Mouse (Mus musculus): Measurements from ENCODE around the gene Usp29. TPM values are rescaled to one million over a fixed set of nuclear protein-coding genes. Genes with fewer than 3 reads are reported as not detected.
"Not testable (repeated sequence)": the region's sequence is repeated elsewhere in the genome, so short reads cannot be mapped to it uniquely, and the experiment has no call there.

The Usp29 gene
- total and polyA plus RNA-seq, 2 experiments, result 0.09 TPM; not detected in 1

DNA sequence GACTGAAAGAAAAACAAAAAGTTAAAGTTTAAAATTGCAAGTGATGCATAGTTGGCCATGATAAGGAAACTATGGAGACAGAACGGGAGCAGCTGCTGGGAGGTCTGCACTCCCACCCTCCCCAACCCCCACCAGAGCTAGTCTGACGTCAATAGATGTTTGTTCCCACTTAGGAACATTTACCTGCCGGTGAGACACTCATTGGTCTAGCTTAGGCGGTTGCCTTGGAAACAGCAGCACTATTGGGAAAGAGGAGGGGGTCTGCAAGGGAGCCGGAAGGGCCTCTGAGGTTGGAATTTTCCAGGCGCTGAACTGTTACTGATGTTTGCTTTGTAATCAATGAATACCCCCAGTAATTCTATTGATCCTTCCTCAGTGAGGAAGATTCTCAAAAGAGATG, 130.3 kb downstream of the Usp29 start:
- H3K27me3 ChIP-seq (ENCODE audit: control insufficient read depth, insufficient read depth, low read length), result no peaks in the 10 kb centered on the region
- no peaks in the 10 kb centered on the region for H3K79me2 ChIP-seq (ENCODE audit: control insufficient read depth, insufficient read depth, low read length)
- no peak overlapping the region for H3K9ac ChIP-seq (ENCODE audit: low read depth, low read length)
- TF ChIP-seq CTCF (IDR thresholded peaks at IDR 0.05; ENCODE audit: low read depth, low read length) (no peak), POLR2A (IDR thresholded peaks at IDR 0.05; ENCODE audit: extremely low read depth, insufficient read depth, low read length) (no peak)
- no peak overlapping the region for H3K4me3 ChIP-seq (ENCODE audit: insufficient read depth, low read depth, low read length)
- WGBS, result 25% methylated on average over 6 of the region's 6 CpGs
- H3K27ac ChIP-seq (replicated peaks; ENCODE audit: insufficient read depth, low read depth, low read length), result no peak overlapping the region
- no peaks in the 10 kb centered on the region for H3K4me1 ChIP-seq (ENCODE audit: control insufficient read depth, insufficient read depth, low read length)
- no peak for DNase-seq (ENCODE audit: extremely low read depth, low read depth, low spot score)
- no peaks in the 10 kb centered on the region for H3K36me3 ChIP-seq (ENCODE audit: control insufficient read depth, insufficient read depth, low read length)

DNA sequence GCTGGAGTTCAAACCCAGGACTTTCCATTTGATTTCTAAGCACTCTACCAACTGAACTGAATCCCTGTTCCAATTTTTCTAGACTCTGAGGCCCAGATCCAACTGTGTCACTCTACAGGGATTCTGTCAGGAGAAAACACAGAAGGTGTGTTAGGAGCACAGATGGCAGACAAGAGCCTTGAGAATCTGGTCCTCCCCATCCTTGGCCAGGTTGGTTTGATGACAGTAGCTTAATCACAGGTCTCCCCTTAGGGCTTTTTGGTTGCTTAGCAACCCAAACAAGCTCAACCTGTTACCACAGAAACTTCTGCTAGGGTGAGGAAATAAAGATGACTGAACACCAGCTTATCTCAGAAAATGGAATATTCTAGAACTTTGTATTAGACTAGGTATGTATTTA, 136.0 kb downstream of the Usp29 start:
- Histone ChIP-seq H3K9ac (ENCODE audit: low read depth, low read length) (no peak overlapping the region), H3K27ac (replicated peaks; ENCODE audit: insufficient read depth, low read depth, low read length) (no peak overlapping the region), H3K4me1 (ENCODE audit: control insufficient read depth, insufficient read depth, low read length) (no peaks in the 10 kb centered on the region), H3K79me2 (ENCODE audit: control insufficient read depth, insufficient read depth, low read length) (no peaks in the 10 kb centered on the region), H3K27me3 (ENCODE audit: control insufficient read depth, insufficient read depth, low read length) (no peaks in the 10 kb centered on the region), H3K4me3 (ENCODE audit: insufficient read depth, low read depth, low read length) (no peak overlapping the region), H3K36me3 (ENCODE audit: control insufficient read depth, insufficient read depth, low read length) (no peaks in the 10 kb centered on the region)
- no peak for DNase-seq (ENCODE audit: extremely low read depth, low read depth, low spot score)
- TF ChIP-seq POLR2A (IDR thresholded peaks at IDR 0.05; ENCODE audit: extremely low read depth, insufficient read depth, low read length), result no peak

DNA sequence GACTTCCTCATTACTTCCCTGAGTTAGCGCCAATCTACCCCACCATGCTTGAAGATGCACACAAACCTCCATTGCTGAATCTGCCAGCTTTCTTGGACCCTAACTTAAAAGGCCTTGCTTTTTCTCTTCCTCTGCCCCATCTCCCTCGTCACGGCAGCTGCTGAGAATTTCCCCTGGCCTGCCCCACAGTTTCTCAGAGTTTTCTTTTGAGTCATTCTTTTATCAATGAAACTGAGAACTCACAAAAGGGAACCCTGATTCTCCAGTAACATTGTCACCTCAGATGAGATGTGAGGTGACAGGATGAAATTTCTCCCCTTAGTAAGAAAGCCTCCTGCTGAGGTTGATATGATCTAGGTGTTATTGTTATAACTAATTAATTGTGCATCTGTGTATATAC, 138.5 kb downstream of the Usp29 start:
- DNase-seq (ENCODE audit: extremely low read depth, low read depth, low spot score), result no peak
- WGBS, result 91% methylated on average over 3 of the region's 3 CpGs
- no peaks in the 10 kb centered on the region for H3K4me1 ChIP-seq (ENCODE audit: control insufficient read depth, insufficient read depth, low read length)
- H3K36me3 ChIP-seq (ENCODE audit: control insufficient read depth, insufficient read depth, low read length), result no peaks in the 10 kb centered on the region
- H3K27me3 ChIP-seq (ENCODE audit: control insufficient read depth, insufficient read depth, low read length), result no peaks in the 10 kb centered on the region
- no peaks in the 10 kb centered on the region for H3K79me2 ChIP-seq (ENCODE audit: control insufficient read depth, insufficient read depth, low read length)
- no peak overlapping the region for H3K27ac ChIP-seq (replicated peaks; ENCODE audit: insufficient read depth, low read depth, low read length)
- no peak overlapping the region for H3K9ac ChIP-seq (ENCODE audit: low read depth, low read length)
- no peak overlapping the region for H3K4me3 ChIP-seq (ENCODE audit: insufficient read depth, low read depth, low read length)
- TF ChIP-seq CTCF (IDR thresholded peaks at IDR 0.05; ENCODE audit: low read depth, low read length), result no peak
- TF ChIP-seq POLR2A (IDR thresholded peaks at IDR 0.05; ENCODE audit: extremely low read depth, insufficient read depth, low read length), result no peak

DNA sequence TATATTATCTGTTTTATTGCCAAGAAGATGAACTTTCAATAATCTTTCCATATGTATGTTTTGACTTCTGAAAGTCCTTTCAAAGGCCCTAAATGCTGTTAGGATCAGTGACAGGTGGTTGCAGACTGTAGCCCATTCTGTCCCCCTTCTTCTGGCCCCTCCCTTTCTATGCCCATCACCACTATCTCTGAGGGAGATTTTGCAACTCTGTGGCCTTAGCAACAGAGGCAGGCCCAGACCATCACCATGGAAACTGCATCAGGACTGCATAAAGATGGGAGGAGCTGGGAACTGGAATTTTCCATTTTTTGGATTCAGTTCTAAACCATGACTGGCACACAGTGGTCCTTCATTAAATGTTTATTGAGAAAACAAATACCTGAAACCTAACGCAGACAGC, 139.2 kb downstream of the Usp29 start:
- no peaks in the 10 kb centered on the region for H3K27me3 ChIP-seq (ENCODE audit: control insufficient read depth, insufficient read depth, low read length)
- H3K27ac ChIP-seq (replicated peaks; ENCODE audit: insufficient read depth, low read depth, low read length), result no peak overlapping the region
- no peak overlapping the region for H3K9ac ChIP-seq (ENCODE audit: low read depth, low read length)
- H3K36me3 ChIP-seq (ENCODE audit: control insufficient read depth, insufficient read depth, low read length), result no peaks in the 10 kb centered on the region
- DNase-seq (ENCODE audit: extremely low read depth, low read depth, low spot score), result no peak
- no peaks in the 10 kb centered on the region for H3K79me2 ChIP-seq (ENCODE audit: control insufficient read depth, insufficient read depth, low read length)
- no peaks in the 10 kb centered on the region for H3K4me1 ChIP-seq (ENCODE audit: control insufficient read depth, insufficient read depth, low read length)
- 88% methylated on average over 1 of the region's 1 CpGs for WGBS
- TF ChIP-seq CTCF (IDR thresholded peaks at IDR 0.05; ENCODE audit: low read depth, low read length), result no peak
- no peak for TF ChIP-seq POLR2A (IDR thresholded peaks at IDR 0.05; ENCODE audit: extremely low read depth, insufficient read depth, low read length)
- no peak overlapping the region for H3K4me3 ChIP-seq (ENCODE audit: insufficient read depth, low read depth, low read length)

DNA sequence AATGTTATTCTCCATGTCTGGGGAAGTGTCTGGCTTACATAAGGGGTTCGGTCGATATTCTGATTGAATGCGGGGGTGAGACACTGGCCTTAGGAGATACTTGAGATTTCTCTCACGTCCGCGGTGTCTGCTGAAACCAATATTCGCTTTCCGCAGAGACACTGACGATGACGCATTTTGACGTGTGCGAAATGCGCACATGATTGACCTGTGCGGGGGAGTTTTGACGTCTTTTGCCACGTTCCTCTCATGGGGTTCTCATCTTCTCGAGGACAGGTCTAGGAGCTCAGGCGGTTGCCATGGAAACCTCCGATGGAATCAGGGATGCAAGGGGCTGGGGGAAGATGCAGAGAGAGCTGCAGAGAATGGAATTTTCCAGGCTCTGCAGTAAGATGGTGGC, 144.1 kb downstream of the Usp29 start:
- Histone ChIP-seq H3K27ac (replicated peaks; ENCODE audit: insufficient read depth, low read depth, low read length) (no peak overlapping the region), H3K79me2 (ENCODE audit: control insufficient read depth, insufficient read depth, low read length) (no peaks in the 10 kb centered on the region), H3K4me3 (ENCODE audit: insufficient read depth, low read depth, low read length) (no peak overlapping the region), H3K27me3 (ENCODE audit: control insufficient read depth, insufficient read depth, low read length) (no peaks in the 10 kb centered on the region), H3K36me3 (ENCODE audit: control insufficient read depth, insufficient read depth, low read length) (no peaks in the 10 kb centered on the region), H3K4me1 (ENCODE audit: control insufficient read depth, insufficient read depth, low read length) (peaks cover 2% of the 10 kb centered on the region; the same call in 1 of the 2 replicates), H3K9ac (ENCODE audit: low read depth, low read length) (no peak overlapping the region)
- DNase-seq (ENCODE audit: extremely low read depth, low read depth, low spot score), result no peak
- 89% methylated on average over 19 of the region's 19 CpGs for WGBS
- TF ChIP-seq POLR2A (IDR thresholded peaks at IDR 0.05; ENCODE audit: extremely low read depth, insufficient read depth, low read length) (no peak), CTCF (IDR thresholded peaks at IDR 0.05; ENCODE audit: low read depth, low read length) (no peak)

DNA sequence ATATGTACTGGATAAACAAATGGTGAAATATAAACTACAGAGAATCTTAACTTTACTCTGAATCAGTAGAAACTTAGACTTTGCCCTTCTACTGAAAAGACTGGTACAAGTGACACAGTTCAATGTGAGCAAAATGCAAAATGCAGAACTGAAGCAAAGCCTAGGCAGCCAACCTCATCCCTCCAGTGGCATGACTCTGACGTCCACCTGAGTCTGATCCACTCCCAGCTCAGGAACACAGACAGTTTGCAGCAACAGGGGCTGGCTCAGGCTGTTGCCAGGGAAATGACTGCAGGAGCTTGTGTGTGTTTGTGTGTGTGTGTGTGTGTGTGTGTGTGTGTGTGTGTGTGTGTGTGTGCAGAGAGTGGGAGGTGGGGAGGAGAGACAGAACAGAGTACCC, 147.8 kb downstream of the Usp29 start:
- TF ChIP-seq POLR2A (IDR thresholded peaks at IDR 0.05; ENCODE audit: extremely low read depth, insufficient read depth, low read length), result no peak
- no peak for TF ChIP-seq CTCF (IDR thresholded peaks at IDR 0.05; ENCODE audit: low read depth, low read length)
- Histone ChIP-seq H3K9ac (ENCODE audit: low read depth, low read length) (no peak overlapping the region), H3K36me3 (ENCODE audit: control insufficient read depth, insufficient read depth, low read length) (no peaks in the 10 kb centered on the region), H3K79me2 (ENCODE audit: control insufficient read depth, insufficient read depth, low read length) (no peaks in the 10 kb centered on the region), H3K27me3 (ENCODE audit: control insufficient read depth, insufficient read depth, low read length) (no peaks in the 10 kb centered on the region), H3K4me1 (ENCODE audit: control insufficient read depth, insufficient read depth, low read length) (peaks cover 2% of the 10 kb centered on the region; the same call in 1 of the 2 replicates), H3K27ac (replicated peaks; ENCODE audit: insufficient read depth, low read depth, low read length) (no peak overlapping the region), H3K4me3 (ENCODE audit: insufficient read depth, low read depth, low read length) (no peak overlapping the region)
- 30% methylated on average over 1 of the region's 1 CpGs for WGBS
- DNase-seq (ENCODE audit: extremely low read depth, low read depth, low spot score), result no peak

DNA sequence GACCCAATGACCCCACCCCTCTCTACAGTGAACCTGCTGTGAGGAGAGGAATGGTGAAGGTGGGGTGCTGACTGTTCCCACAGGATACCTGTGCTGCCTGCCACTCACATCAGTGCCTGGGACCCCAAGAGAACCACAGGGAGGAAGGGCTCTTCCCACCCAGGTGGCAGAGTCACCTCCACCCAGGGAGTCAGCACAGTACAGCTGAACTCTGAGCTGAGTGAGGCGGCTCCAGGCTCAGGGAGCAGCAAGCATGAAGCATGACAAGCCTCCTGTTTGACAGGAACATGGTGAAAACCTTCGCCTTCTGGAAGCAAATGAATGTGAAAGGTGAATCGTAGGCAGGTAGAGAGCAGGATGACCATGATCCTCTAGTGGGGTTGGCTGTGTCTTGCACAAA, 148.5 kb downstream of the Usp29 start:
- not testable (repeated sequence) for H3K4me3 ChIP-seq (ENCODE audit: insufficient read depth, low read depth, low read length); H3K9ac ChIP-seq (ENCODE audit: low read depth, low read length); H3K27me3 ChIP-seq (ENCODE audit: control insufficient read depth, insufficient read depth, low read length); H3K4me1 ChIP-seq (ENCODE audit: control insufficient read depth, insufficient read depth, low read length); H3K36me3 ChIP-seq (ENCODE audit: control insufficient read depth, insufficient read depth, low read length); H3K27ac ChIP-seq (replicated peaks; ENCODE audit: insufficient read depth, low read depth, low read length); DNase-seq (ENCODE audit: extremely low read depth, low read depth, low spot score); H3K79me2 ChIP-seq (ENCODE audit: control insufficient read depth, insufficient read depth, low read length)
- WGBS, result 99% methylated on average over 3 of the region's 3 CpGs
